Mouse (Mus musculus) embryo, embryonic 10 days (tissue): ENCODE data around the gene Klrb1c.
"Not testable (repeated sequence)": the region's sequence is repeated elsewhere in the genome, so short reads cannot be mapped to it uniquely, and the experiment has no call there.

Source experiments
- DNase-seq: peaks from one replicate; pipeline ENCODE4 v3.0.0-alpha.2; 2015; ENCODE audit warnings: low spot score

Gene Klrb1c

GRCm38 (mm10) chr6:128797936-128798771, 9.1 kb upstream of the Klrb1c start:
- peak; percentile 31 for DNase-seq

- DNase-seq: no peak
Measured at GRCm38 (mm10) chr6:128797185-128797905, 8.3 kb upstream of the Klrb1c start.

DNA sequence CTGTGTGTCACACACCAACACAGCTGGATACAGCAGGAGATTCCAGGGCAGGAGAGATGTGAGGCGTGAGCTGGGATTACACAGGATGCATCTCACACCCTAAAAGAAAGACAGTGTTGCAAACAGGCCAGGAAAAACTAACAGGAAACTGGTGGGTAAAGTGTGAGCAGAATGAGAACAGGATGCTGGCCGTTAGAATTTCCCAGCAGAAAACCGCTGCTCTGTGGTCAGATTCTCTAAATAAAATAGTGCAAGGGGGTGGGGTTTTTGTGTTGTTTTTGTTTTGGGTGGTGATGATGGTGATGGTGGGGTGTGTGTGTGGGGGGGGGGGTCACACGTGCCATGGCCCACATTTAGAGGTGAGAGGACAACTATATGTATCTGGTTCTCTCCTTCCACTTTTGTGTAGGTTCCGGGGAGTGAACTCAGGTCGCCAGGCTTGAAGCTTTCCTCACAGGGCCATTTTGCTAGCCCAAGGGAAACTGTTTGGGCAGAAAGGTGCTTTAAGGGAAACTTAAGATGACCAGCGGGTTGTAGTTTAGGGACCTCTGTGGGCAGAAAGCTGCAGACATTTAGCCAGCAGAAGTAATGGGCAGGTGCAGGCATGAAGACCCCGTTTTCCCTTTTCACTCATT, 7.4 kb upstream of the Klrb1c start:
- no peak for DNase-seq

GRCm38 (mm10) chr6:128793734-128794133, 4.7 kb upstream of the Klrb1c start:
- DNase-seq: no peak

GRCm38 (mm10) chr6:128790491-128790994, 1.5 kb upstream of the Klrb1c start:
- not testable (repeated sequence) for DNase-seq

DNA sequence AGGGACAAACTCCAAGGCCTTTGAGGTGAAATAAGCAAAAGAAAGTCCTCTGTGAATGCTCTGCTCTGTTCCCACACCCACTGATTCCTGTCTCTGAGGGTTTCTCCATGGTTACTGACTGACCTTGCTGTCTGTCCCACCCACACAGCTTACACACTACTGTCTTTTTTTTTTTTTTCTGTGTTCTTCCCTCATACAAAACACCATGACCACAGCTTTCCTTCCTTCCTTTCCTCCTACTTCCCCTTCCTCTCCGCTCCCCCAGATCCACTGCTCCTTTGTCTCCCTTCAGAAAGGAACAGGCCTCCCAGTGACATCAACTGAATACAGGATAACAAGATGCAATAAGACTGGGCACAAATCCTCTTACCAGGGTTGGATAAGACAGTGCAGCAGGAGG, 498 bp downstream of the Klrb1c start:
- DNase-seq: no peak

DNA sequence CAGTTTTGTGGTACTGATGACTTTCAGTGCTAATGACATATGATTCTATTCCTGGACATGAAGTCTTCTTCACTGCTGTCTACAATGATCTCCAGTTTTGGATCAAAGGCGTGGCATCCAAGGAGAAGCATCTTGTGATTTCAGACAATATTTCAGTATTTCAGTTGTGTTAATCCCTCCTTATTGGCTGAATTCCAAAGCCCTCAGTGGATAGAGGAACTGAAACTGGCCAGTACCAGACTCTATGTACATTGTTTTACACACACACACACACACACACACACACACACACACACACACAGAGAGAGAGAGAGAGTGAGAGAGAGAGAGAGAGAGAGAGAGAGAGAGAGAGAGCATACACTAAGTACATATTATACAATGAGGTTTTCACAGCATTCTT, 2.6 kb downstream of the Klrb1c start:
- DNase-seq: not testable (repeated sequence)

DNA sequence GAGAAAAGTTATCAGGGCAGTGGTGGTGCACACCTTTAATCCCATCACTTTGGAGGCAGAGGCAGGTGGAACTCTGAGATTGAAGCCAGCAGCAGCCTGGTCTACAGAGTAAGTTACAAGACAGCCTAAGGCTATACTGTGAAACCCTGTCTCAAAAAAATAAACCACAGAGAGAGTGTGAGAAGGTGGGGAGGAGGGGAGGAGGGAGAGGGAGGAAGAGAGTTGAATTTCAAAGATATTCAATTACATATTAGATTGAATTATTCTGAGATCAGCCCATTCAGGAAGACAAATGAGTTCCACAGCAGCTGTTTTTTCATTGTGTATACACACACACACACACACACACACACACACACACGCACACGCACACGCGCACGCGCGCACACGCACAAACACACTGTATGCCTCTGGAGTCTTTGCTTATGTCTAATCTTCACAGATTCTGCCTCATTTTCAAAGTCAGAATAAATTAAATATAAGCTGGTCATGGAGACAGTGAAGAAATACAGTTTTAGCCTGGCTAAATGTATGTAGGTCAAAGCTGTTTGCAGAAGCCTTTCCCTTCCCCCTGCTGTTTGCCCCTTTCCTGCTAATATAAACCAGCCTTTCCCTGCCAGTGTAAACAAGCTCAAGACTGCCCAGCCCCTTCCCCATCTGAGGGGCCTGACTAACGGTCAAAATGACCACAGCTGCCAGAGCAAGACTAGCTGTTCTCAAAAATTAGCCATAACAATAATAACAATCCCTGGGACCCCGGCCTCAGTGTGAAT, 19.3 kb downstream of the Klrb1c start:
- peak; percentile 54 for DNase-seq

DNA sequence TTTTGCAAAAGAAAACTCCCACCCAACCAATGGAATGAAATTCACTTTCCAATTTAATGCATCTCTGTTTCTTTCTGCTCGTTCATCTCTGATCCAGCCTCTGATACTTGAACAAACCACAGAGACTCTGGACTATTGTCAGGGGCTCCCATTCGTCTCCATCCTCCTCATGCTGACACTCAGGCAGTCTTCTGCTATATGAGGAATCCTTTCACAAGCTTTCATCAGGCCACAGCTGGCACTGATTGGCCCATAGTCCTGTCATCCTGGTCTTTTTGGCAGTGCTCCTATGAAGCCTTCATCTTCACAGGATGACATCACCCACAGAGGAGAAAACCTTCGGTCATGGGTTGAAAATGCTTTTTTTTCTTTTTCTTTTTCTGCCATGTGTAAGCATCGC, 21.0 kb downstream of the Klrb1c start:
- no peak for DNase-seq

DNA sequence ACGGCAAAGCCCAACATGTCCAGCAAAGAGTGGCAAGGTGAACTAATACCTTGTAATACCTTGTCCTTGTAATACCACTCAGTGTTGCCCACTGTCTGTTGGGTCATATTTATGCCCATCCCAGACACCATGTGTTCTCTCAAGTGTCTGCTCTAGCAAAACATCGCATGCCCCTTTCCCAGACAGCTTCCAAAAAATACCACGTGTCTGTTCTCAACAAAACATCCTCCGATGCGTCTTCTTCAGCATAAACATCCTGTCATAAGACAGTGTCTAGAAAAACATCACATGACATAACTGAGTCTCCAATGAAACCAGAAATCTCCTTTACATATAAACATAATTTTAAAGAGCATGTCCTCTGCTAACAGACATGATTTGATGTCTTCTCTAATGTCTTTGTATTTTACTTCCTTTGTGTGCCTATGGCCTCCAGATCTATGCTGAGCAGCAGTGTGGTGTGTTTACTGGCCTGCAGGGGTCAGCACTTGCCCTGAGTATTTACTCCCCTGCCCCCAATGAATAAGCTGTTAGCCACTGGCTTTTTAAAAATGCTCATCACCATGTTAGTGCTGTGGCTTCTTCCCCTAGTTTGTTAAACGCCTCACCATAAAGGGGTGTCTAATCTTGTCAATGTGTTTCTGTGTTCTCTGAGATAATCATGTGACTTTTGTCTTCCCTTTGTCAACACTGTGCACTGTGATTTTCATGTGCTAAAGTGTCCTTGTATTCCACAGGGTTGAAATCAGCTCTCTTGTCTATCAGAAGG, 22.3 kb downstream of the Klrb1c start:
- DNase-seq: peak; percentile 80

GRCm38 (mm10) chr6:128765211-128765610, 23.8 kb downstream of the Klrb1c start:
- DNase-seq: no peak

DNA sequence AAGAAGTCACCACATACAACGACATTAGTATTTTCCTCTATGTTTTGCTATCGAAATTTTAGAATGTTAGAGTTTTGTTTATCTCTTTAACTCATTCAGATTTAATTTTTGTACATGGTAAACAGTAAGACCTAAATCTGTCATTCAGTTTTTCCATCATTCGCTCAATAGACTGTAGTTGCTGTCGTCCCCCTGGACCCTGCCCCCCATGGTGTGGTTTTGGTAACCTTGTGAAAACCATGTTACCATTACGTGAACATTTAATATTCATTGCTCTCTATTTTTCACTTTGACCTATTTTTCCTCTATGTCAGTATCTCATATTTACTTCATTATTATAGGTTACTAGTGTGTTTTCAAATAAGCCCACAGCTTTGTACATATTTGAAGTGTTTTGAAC, 24.4 kb downstream of the Klrb1c start:
- no peak for DNase-seq

DNA sequence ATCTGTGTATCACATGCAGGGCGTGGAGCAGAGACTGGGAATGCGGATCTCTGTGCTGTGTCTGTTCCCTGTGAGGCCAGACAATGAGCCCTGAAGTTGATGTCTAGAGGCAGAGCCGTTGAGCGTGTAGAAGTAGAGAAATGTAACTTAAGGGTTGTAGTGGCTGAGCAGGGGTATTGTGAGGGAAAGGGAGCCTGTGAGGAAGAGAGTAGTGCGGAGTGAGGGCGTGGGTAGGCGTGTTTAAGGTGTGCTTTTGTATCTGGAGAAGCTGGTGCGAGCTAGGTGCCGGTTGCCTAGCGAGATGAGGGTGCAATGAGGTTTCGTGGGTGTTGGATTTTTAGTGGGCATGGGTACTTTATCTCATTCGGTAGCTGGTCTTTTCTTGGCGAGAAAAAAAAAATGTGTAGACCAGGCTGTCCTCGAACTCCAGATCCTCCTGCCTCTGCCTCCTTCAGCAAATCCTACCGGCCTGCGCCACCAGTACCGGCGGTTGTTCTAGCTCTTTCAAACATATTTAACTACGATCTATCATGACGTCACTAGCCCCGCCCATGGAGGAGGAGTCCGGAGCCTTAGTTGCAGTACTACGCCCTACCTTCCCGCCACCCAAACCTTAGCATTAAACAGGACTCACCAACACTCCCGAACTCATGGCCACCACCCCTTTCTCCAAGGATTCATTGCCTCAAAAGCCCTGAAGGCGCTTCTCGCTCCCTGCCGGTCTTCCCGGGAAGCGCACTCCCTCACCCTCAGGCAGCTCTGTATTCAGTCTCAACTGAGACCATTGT, 25.1 kb downstream of the Klrb1c start:
- DNase-seq: peak; percentile 96

- DNase-seq: not testable (repeated sequence)
Measured at GRCm38 (mm10) chr6:128762892-128763670, 25.9 kb downstream of the Klrb1c start.

DNA sequence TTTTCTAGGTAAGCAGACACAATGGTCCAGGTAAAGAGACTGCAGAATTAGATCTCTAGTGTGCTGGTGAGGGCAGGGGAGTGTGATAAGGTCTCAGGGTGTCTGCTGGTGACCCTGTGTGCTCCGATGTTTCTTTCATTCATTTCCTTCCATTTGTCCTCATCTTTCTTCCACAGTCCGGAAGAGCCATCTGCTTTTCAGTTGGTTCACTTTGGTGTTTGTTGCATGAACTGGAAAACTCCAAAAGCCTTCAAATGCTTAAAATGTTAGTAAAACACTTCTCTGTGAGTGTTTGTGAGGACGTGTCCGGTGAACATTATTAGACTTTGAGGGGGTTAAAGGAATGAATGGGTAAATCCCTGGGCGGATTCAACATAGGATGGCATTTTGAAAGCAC, 27.9 kb downstream of the Klrb1c start:
- DNase-seq: peak; percentile 21

DNA sequence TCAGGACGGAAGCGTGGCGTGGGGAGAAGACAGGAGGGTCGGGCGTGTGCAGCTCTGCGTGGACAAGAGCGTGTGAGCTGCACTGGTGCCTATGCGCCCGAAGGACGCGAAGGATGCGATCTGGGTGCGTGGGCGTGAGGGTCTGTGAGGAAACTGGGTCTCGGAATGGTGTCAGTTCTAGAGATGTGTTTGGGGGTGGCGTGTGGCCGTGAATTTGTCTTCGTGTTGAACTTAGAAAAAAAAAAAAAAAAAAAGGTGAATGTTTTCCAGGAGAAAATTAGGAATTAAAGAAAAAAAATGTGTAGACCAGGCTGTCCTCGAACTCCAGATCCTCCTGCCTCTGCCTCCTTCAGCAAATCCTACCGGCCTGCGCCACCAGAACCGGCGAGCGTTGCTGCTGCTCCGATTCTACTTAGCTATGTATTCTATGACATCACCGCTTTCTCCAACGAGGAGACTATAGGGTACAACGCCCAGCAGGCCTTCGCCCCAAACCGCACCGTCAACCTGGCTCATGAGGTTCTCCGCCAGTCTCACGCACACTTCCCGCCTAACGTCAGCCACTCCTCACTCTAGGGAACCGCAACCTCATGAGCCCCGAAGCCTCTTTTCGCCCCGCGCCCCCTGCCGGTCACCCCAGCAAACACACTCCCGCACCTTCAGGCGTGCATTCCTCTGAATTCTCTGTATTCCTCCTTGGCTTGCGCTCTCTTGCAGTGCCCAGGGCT, 28.4 kb downstream of the Klrb1c start:
- DNase-seq: peak; percentile 87

DNA sequence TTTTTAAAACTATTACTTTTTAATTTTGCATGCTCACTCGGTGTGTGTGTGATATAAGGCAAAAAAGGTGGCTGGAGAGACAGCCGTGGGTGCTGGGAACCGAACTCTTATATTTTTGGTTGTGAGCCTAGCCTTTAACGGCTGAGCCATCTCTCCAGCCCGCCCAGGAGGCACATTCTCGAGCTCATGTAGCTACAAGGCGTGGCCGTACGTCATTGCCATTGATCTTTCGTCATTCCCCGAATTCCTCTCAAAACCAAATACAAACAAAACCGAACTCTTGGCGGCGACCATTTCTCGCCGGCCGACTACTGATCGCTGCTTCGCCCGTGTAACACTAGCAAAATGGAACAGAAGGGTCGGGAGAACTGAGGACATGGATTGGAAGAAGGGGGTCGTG, 29.0 kb downstream of the Klrb1c start:
- DNase-seq: peak; percentile 91

DNA sequence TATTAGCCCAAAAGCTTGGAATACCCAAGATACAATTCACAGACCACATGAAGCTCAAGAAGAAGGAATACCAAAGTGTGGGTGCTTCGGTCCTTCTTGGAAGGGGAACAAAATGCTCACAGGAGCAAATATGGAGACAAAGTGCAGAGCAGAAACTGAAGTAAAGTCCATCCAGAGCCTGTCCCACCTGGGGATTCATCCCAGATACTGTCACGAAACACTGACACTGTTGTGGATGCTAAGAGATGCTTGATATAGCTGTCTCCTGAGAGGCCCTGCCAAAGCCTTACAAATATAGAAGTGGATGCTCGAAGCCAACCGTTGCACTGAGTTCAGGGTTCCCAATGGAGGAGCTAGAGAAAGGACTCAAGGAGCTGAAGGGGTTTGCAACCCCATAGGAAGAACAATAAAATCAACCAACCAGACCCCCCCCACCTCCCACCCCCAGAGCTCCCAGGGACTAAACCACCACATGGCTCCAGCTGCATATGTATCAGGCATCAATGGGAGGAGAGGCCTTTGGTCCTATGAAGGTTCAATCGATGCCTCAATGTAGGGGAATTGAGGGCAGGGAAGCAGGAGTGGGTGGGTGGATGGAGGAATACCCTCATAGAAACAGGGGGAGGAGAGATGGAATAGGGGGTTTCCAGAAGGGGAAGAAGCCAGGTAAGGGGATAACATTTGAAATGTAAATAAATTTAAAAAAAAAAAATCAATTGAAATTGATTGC, 29.6 kb downstream of the Klrb1c start:
- DNase-seq: no peak
